Mouse (Mus musculus) c-Kit-positive CD71-positive TER-119-negative erythroid progenitor cells, embryonic 14.5 days (primary cell): ENCODE measurements around the gene Tdrkh.
A peak's percentile ranks its signal among the peaks of the same experiment; 100 is the strongest.

Experiments used
- DNase-seq: peaks from one replicate; pipeline ENCODE4 v3.0.0-alpha.2; 2013; ENCODE audit warnings: low read depth

Tdrkh gene

DNA sequence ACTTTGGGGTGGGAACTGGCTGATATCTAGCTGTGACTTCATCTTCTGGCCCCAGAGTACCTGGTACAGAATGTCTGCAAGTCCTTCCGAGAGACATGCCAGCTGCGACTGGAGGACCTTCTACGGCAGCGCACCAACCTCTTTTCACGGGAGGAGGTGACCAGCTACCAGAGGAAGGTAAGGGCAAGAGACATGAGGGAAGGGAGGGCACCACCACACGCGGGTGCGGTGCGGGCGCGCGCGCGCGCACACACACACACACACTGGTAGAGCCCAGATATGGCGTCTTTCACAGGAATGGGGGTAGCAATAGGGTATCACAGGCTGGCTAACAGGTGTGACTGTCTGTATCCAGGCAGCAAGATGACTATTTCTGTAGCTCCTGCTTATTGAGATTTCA is 23.7 kb upstream of the Tdrkh start:
- DNase-seq = no peak

DNA sequence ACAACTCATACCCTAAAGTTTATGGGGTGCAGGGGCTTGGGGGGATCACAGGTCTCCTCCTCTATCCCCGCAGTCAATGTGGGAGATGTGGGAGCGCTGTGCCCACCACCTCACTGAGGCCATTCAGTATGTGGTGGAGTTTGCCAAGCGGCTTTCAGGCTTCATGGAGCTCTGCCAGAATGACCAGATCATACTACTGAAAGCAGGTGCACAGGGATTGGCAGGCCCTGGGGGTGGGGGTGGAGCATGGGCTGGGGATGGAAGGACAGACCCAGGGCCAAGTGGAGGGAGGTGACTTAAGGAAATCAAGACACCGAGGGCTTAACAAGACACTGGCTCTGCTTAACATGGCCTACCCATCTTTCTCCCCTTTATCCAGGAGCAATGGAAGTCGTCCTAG is 22.1 kb upstream of the Tdrkh start:
- no peak for DNase-seq

DNA sequence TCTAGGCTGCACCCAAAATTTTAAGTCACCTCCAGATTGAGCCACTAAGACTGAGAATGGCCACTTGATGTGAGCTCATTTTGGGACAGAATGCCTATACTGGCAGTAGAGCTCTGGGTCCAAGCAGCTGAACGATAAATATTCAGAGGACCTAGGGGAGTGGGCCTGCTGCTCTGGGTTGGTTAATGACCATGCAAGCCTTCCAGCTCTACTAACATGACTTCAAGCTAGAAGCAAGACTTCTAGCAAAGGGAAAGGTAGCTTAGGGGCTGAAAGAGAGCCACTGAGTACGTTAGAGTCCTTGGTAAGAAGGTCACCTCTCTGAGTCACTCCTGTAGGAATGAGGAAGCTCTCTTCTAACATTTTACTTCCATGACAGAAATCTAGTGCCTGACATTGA is 20.9 kb upstream of the Tdrkh start:
- no peak for DNase-seq

DNA sequence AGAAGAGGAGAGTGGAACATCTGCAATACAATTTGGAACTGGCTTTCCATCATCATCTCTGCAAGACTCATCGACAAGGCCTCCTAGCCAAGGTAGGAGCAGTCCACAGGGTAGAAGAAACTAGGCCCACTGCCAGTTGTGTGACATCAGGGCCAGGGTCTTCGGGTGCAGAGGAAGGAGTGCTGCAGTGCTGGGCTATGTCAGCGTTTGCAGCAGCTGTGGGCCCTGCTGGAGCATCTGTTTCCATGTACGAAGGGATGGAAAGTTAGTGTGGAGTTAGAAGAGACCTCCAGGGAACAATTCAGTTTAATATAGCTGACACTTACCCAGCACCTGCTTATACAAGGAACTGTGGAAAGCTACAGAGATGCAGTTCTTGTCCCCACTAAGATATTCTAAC is 20.0 kb upstream of the Tdrkh start:
- DNase-seq = no peak

DNA sequence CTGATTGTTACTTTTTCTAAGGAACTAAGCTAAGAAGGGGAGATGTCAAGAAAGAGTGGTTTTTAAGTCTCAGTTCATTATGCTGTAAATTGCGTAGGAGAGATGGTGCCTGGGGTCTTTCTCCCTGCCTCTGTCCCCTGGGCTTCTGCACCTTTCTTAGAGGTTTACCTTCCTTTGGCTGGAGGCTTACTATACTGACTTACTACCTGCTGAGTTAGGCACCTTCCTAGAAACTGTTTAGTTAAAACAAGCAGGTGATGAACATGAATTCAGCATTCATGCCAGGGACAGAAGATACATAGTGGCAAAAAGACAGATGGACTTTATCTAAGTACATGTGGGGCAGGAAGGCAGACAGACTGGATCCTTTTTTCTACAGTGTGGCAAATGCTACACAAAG is 16.7 kb upstream of the Tdrkh start:
- no peak for DNase-seq

DNA sequence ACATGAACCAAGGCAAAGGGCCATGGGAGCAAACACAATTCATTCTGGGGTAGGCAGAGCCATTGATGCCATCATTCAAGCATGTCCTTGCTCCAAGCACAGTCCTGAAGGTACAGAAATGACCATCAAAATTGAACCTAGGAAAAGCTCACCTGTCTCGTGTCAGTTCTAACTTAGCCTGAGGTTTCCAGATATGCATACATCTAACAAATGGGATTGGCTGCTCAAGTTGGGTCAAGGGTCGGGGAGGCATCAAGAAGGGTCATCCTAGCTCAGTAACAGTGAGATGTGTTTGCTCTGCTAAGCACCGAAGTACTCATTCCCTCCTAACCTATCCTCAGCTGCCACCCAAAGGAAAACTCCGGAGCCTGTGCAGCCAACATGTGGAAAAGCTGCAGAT is 16.2 kb upstream of the Tdrkh start:
- no peak for DNase-seq

DNA sequence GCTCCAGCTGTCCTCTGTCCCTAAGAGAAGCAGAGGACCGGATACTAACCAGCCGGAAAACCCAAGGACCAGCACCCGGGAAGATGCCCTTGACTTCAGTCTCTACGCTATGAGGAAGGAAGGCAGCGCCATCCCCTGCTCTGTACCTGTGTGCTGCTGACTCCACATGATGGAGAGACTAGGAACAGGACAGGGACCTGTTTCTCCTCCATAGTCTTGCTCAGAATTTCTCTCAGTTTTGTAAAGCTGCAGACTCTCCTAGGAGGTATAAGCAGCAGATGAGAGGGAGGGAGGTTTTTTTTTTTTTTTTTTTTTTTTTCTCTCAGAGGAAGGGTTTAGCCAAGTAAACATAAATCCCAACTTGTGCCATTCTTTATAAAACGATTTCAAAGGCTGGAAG is 14.9 kb upstream of the Tdrkh start, which contains the start of gene Lingo4:
Gene Lingo4 (plus strand): TSS at position 301 of the 400 bp plus-strand sequence.
- no peak for DNase-seq

DNA sequence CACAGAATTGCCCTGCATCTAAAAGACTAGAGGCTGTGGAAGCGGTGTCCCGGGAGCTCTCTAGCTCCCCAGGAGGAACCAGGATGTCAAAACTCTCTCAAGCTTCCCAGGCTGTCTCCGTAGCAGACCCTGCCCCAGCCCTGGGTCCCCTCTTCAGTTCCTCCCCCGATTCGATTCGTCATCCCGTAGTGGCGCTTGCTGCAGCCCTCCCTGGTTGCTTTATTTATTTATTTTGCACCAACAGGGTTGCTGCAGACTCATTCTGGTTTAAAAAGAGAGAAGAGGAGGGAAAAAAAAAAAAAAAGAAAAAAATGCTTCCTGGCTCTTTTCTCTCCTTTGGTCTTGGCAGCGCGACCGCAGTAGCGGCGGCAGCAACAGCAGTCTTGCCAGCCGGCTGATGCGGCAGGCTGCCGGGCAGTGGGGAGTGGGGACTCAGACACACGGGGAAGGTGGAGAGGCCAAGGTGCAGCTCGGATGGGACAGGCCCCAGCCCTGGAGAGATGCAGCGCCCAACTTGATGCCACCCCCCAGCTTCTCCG is 14.1 kb upstream of the Tdrkh start:
- DNase-seq = no peak

DNA sequence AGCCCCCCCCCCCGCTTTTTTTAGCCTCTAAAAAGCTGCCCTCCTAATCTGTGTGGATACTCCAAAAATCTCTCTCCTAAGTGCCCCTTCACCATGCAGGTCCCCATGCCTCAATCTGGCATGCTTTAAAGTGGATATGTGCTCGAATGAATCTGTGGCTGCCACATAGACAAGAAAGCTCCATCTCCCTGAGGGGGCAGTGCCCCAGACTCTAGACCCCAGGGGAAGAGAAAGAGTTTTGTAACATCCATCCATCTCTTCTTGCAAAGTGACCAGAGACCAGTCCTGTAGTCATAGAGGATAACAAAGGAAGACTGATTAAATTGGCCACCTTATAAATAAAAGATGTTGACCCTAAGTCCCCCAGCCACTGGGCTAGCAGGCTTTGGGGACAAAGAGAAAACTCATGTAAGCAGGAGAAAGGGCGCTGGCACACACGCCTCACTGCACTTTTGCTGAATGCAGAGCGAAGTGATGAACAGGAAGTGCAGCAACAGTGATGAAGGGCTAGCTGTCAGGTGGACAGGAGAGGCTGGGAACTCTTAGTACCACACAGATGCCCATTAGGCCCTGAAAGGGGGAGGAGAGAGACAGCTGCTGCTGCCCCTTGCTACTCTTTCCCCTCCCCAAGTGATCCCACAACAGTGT is 13.3 kb upstream of the Tdrkh start:
- DNase-seq = no peak

DNA sequence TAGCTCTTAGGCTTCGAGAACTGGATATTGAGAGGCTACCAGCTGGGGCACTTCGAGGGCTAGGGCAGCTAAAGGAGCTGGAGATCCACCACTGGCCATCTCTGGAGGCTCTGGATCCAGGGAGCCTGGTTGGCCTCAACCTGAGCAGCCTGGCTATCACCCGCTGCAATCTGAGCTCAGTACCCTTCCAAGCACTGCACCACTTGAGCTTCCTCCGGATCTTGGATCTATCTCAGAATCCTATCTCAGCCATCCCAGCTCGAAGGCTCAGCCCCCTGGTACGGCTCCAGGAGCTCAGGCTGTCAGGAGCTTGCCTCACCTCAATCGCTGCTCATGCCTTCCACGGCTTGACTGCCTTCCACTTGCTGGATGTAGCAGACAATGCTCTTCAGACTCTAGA is 10.6 kb upstream of the Tdrkh start:
- no peak for DNase-seq

DNA sequence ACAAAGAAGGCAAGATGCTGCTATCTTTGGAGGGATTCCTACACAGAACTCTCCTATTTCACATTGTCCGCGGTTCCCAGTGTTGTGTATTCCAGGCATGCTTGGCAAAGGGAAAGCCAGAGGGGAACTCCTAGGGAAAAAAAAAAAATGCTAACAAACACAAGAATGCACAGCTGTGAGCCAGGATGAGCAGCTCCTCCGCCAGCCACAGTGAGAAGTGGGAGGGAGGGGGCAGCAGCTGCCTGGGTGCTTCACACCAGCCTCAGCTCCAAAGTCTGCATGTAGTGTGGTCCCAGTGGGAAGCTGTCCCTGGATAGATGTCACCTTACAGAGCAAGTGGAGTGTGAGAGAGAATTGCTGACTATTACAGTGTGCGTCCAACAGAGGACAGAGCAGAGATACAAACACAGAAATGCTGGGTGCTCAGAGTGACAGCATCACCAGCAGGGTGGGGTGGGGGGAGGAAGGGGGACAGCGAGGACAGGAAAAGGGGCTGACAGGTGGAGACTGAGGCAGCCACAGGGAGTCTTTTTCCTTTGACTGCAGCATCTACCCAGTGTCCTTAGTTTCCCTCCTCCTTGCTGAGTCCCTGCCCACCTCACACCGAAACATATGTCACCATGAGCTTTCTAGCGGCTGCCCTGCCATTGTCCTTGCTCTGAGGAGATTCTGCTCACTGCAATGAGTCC is 8.6 kb upstream of the Tdrkh start:
- DNase-seq = no peak

DNA sequence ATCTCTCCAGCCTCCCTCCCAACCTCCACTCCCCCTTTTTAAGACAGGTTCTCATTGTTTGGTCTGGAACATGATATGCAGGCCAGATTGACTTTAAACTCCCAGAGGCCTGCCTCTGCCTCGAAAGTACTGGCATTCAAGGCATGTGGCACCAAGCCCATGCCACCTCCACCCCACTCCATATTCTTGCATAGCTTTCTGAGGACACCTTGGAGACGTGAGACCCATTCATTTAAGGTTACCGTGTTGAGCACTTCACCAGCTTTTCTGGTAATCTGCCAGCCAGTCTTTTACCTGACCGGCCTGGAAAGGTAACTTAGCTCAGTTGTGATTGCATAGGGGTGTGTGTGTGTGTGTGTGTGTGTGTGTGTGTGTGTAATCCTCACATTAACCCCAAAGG is 7.5 kb upstream of the Tdrkh start:
- no peak for DNase-seq

DNA sequence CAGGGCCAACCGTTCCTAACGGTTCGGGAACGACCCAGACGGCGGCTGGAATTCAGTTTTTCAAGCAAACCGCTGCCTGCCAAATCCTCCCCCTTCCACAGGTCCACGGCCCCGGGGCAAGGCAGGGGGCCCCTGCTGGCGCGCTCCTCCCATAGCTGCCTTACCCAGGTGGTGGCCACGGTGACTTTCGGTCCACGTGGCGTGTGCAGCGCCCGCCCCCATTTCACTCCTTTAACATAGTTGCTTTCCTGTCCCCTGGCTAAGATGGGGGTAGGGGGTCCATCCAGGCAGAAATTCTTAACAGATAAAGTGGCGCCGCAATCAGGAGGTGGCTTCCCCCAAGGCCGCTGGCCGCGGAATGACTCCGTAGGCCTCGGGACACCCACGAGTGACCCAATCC is 543 bp upstream of the Tdrkh start:
- DNase-seq = no peak

DNA sequence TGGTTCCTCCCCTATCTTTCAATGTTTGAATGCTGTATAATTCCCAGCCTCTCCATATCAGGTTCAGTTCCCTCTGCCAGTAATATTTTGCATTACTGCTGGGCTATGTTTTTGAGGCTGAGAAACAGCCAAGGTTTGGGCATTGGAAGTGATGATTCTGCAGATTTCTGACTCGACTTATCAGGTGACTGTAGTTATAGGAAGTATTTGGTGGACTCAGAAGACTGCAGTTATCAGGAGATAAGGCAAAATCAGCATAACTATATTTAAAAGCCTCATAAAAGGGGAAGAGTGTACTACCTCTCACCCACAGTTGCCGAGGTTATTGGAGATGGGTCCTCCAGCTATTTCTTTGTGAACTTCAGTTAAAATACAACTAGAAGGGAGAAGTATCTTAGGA is 17.9 kb downstream of the Tdrkh start:
- DNase-seq = no peak

DNA sequence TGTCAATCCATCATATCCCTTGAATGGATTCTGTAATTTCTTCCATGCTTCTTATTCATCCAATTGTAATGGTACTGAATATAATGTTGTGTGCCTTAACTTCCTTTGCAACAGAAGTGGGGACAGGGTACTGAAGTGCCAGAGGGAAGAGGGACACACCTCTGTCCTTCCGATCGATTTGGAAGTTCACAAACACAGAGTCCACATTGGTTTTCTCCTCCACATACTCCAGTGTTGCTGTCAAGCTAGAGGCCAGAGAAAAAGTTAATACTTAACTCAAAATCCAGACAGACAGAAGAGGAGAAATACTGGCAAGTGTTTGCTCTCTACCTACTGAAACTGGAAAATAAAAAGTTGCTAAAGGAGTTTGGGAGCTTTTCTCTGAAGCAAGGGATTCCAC is 21.2 kb downstream of the Tdrkh start:
- DNase-seq = no peak

DNA sequence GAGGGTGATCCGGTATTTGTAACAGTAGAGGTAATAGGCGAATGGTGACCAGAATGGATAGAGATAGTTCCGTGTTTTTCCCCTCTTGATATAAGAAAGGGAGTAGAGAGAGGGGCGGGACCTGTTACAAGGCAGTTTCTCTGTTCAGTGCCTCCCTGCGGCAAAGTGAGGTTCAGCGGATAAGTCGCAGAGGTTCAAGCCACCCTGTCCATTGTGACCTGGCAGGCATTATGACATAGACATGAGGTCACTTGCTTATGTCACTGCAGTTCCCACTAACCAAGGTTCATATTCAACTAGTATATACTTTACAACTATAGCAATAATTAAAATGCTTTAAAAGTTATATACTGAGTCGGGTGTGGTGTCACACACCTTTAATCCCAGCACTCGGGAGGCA is 23.3 kb downstream of the Tdrkh start:
- DNase-seq = no peak

DNA sequence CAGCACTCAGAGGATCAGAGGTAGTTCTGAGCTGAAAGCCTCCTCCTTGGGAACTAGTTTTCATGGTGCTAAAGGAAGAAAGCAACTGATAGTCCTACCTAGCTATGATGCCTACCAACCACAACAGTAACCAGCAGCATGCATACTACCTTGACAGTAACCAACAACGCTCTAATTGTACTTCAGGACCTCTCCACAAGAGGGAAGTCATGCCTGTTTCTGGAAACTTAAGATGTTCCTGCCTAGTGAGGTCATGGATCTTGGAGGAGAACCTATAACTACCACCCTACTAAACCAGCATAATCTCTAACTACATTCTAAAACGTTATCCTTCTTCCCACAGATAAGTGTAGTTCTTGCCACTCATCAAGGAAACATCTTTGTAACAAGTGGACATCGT is 28.1 kb downstream of the Tdrkh start:
- DNase-seq = no peak

DNA sequence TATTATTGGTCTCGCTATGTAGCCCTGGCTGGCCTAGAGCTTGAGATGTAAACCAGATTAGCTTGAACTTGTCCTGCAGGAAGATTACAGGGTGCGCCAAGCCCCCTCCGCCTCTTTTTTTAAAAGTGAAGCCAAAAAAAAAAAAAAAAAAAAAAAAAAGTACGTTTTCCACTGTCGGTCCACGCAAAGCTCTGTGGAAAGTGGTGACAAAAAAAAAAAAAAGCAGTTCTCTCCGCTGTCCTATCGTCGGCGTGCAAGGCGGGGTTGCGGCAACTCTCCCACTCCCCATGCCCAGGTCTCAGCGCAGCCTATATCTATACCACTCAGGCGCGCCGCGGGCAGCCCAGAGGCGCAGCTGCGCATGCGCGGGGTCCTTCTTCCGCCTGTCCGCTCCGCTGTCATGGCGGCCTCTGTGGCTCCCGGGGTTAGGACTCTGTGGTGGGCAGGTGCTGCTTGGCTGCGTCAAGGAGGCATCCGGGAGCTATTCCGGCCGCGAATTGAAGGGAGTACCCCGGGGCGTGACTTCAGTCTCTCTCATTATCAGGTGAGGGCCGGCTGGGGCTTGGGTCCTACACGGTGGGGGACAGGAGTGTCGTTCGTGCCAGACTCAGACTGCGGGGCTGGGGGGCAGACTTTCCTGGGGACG is 30.0 kb downstream of the Tdrkh start, which contains the start of gene Mrpl9:
Gene Mrpl9 (plus strand): TSS at position 368 of the 646 bp plus-strand sequence.
- DNase-seq = peak; percentile 84

DNA sequence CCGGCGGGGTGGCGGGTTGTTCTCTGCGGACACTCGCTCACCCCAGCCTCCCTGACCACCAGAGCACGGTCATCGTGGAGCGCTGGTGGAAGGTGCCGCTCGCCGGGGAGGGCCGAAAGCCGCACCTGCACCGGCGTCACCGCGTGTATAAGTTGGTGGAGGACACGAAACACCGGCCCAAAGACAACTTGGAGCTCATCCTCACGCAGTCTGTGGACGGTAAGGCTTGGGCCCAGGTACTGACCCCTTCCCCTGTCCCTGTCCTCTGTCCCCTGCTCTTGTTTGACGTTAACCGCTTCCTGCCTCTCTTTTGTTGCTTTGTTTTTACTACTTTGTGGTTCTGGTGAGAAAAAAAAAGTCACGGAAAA is 30.5 kb downstream of the Tdrkh start, which contains the start of gene Oaz3:
Gene Oaz3 (minus strand): TSS at position 319 of the 368 bp plus-strand sequence.
- no peak for DNase-seq

DNA sequence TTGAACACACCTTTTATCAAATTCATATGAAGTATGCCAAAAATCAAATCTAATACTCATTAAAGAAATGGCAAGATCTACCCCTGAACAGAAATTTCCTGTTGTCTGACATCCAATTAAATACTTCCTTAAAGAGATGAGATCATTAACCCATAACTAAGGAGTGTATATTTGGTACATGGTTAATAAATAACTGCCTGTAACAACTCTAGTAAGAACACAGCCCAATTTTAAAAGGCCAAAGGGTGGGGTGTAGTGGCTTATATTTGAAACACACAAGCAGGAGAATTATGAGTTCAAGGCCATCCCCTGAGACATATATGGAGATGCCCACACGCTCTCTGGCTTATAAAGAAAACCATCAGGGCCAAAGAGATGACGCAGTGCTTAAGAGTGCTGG is 36.3 kb downstream of the Tdrkh start:
- DNase-seq = no peak

DNA sequence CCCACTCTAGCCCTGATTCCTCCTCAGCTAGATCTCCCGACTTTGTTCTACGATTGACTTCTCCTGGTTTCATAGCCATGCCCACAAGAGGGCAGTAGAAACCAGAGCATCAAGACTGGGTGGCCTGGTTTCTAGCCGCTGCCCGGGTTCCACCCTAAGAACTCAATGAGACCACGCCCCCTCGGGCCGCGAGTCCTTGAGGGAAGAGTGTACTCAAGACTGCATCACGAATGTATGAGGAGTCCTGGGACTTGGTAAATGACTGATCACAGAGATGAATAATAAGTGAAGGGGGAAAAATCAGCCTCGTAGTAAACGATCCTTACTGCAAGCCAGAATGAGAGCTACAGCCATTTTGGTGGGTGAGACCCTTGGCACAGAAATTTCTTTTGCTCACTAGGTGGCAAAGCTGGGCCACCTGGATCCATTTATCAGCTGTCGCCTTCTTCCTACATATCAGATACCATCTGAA is 43.5 kb downstream of the Tdrkh start:
- DNase-seq = peak; percentile 89

DNA sequence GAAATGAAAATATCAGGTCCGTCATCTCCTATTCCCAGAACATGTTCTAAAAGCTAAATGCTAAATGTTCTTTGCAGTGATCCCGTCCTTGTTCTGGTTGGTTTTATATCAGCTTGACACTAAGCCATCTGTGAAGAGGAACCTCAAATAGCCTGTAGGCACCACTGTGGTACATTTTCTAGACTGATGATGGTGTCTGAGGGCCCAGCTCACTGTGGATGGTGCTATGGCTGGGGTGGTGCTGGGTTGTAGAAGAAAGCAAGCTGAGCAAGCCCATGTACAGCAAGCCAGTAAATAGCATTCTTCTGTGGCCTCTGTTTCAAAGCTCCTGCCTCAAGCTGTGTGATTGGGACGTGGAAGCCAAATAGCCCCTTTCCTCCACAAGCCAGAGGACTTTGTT is 44.0 kb downstream of the Tdrkh start:
- no peak for DNase-seq

DNA sequence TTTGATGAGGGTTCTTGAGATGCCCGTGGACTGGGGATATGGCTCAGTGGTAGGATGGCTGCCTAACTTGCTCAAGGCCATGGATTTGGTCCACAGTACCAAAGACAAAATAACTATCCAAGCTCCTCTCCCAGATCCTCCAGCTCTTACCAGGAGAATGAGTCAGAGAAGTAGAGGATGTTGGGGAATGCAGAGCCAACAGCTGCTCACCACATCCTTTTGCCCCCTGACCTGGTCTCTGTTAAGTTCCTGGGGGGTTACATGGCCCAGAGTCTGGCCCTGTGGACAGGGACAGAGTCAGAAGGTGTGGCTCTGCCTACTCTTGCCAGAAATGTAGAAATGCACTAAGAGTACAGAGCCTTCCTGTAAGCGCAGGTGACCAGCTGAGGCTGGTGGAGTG is 46.8 kb downstream of the Tdrkh start:
- no peak for DNase-seq
